Mouse (Mus musculus) ZHBTc4 (cell line): ENCODE measurements around the gene Hace1.
A peak's percentile ranks its signal among the peaks of the same experiment; 100 is the strongest.

Experiments
- DNase-seq: peaks from one replicate; pipeline ENCODE4 v3.0.0-alpha.2; 2011; ENCODE audit warnings: low read depth, low spot score

Gene Hace1

DNA sequence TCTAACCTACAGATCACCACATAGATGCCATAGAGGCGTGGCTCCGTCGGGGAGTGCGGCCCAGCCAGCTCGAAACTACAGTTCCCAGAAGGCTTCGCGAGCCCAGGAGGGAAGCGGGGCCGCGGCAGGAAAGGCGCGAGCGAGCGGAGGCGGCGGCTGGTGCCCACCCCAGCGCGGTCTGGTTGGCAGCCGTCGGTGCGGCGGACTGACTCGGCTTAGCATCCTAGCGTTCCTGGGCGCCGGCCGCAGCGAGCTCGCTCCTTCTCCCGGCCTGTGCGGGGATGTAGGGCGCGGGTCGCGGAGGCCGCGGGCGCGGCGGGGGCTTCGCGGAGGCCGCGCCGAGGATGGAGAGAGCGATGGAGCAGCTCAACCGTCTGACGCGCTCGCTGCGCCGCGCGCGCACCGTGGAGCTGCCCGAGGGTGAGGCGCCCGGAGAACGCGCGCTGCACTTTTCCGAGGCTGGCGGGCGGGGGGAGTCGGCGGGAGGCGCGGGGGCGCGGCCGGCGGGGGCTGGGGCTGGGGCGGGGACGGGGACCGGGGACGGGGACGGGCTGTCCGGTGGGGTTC, at the start of gene Hace1:
Gene Hace1 (plus strand): TSS at position 99 of the 567 bp plus-strand sequence.
- DNase-seq = peak; percentile 93

- peak; percentile 37 for DNase-seq
Measured at GRCm38 (mm10) chr10:45537334-45537733, 40.3 kb upstream of the Hace1 start.

DNA sequence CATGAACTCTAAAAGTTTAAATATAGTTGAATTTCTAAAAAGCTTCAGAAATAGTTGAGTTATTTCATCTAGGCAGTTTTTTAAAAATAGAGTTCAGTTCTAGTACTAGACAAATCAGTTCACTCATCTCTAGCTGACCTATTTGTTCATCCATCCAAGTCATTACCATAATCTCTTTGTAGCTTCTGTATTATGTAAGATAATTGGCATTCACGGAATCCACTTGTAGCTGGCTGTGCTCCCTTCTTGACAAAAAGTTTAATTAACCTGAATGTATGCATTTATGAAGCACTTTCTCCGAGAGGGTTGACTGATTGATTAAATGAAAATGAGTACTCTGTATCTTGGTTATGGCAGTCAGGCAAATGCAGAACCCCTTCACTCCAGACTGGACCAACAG, 34.9 kb upstream of the Hace1 start:
- no peak for DNase-seq

- peak; percentile 71 for DNase-seq
Measured at GRCm38 (mm10) chr10:45546799-45547198, 30.8 kb upstream of the Hace1 start.

DNA sequence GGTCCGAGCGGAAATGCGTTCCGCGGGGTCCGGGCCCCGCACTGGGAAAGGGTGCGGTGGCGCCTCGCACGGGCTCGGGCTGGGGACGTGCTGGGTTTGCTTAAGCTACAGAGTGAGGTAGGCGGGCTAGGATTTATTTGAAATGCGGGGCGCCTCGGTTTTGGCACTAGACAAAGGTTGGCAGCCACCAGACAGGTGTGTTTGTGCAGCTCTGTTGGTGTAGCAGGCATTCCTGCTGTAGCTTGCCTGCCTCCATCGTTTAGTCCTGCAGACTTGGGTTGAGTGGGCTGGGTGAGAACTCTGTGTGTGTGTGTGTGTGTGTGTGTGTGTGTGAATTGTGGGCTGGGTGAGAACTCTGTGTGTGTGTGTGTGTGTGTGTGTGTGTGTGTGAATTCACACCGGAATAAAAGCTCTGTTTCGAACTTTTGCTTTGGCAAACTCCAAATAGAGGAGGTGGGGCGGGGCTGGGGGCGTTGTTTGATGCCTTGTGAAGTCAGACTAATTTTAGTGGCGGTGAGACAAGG, 731 bp downstream of the Hace1 start:
- DNase-seq = peak; percentile 79

- DNase-seq = no peak
Measured at GRCm38 (mm10) chr10:45583310-45583709, 5.7 kb downstream of the Hace1 start.

- no peak for DNase-seq
Measured at GRCm38 (mm10) chr10:45583829-45584228, 6.2 kb downstream of the Hace1 start.

GRCm38 (mm10) chr10:45584311-45585102, 6.9 kb downstream of the Hace1 start:
- DNase-seq = no peak

DNA sequence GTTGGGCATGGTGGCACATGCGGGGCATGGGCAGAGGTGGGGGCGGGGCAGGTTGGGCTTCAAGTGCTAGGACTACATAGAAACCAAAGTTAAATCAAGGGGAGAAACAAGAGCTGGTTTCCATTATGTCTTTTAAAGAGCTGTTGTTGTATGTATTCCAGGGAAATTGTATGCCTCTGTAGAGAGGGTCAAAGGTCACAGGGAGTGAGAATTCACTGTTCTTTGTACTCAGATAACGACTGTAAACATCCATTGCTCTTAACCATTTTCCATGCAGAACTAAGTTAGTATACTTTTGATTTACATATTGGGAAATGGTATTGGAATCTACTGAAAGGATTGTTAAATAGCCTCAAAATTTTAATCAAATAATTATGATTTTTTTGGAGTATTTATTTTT, 28.2 kb downstream of the Hace1 start:
- DNase-seq = no peak

DNA sequence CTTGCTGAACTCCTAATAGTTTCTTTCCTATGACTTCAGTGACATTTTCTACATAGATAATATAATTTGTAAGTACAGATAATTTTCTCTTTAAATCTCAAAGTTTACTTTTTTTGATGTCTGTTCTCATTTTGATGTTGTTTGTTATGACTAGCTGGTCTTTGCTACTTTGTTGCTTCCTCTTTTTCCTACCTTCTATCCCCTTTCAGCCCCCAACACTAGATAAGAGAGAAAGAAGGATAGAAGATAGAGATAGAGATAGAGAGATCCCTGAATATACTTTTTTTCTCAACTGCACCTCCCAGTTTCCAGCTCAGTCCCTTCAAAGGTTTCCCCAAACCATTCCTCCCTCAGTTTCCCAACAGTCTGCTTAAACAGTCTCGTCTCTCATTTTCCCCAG, 33.1 kb downstream of the Hace1 start:
- no peak for DNase-seq

DNA sequence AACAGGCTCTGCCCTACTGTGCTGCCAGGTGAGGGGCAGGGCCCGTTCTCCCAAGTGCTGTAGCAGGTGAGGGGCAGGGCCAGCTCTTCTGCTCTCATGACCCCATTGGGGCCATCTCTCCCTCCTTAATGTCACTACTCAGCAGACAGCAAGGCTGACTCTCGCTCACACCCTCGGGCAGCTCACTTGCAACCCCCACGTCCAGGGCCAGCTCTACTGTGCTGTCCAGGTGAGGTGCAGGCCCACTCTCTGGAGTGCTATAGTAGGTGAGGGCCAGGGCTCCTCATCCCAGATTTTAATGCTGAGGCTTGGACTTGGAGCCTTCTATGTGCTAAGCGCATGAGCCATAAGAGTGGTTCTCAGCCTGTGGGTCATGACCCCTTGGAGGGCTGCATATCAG, 38.4 kb downstream of the Hace1 start:
- DNase-seq = no peak

DNA sequence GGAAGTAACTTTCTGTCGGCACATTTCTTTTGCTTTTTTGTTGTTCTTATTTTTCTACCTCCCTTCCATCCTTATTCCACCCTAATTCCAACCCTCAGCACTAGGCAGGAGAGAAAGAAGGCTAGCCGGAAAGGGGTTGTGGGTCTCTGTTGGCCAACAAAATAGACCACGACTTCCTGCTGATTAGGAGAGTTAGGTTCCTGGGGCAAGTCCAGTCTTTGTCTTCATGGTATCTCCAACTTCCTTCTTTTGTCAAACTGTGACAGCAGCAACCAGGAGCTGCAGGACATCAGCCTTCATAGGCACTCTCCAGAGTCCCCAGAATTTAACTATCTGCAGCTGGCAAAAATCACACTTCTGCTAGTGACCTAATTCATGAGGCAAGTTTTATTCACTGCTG, 41.4 kb downstream of the Hace1 start:
- DNase-seq = no peak

- no peak for DNase-seq
Measured at GRCm38 (mm10) chr10:45631995-45632394, 54.4 kb downstream of the Hace1 start.

DNA sequence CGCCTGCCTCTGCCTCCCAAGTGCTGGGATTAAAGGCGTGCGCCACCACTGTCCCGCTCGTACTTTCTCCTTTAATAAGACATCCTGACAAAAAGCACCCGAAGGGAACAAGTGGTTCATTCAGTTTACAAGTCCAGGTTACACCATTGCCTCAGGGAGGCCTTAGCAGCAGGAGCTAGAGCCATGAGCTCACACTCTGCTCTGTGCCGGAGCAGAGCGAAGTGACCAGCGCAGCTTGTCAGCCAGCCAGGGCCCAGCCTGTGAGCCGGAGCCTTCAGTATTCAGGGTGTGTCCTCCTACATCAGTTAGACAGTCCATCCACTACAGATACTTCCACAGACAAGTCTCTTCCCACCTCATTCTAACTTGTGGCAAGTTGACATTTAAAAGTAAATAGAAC, 55.0 kb downstream of the Hace1 start:
- peak; percentile 22 for DNase-seq

- no peak for DNase-seq
Measured at GRCm38 (mm10) chr10:45635201-45635600, 57.6 kb downstream of the Hace1 start.

DNA sequence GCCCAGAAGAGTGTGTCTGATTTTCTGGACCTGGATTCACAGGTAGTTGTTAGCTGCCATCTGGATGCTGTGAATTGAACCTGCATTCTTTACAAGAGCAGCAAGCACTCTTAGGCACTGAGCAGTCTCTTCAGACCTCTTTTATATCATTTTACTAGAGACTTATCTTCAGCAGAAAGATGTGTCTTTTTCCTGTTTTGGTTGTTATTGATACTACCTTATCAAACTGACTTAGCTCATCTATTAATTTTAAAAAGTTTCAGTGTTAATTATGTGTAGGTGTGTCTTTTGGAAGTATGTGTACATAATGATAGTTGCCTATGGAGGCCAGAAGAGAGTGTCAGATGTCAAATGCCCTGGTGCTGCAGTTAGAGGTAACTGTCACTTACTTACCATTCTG, 62.1 kb downstream of the Hace1 start:
- DNase-seq = no peak

- no peak for DNase-seq
Measured at GRCm38 (mm10) chr10:45654026-45654425, 76.4 kb downstream of the Hace1 start.

DNA sequence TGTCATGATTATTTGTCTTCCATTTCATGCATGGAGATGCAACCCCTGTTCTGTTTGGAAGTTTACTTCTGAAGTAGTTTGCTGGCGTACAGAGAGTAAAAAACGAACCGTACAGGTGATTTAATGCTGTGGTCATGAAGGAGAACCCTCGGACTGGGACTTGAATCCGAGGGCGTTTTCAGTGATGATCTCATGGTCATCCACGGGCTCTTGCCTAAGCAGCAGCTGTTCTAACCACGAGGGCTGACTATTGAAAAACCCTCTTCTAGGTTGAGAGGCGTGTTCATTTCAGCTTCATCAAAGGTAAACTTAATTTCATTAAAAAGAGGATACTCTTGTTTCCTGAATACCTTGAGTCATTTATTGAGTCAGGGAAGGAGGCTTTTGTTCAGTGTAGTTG, 84.4 kb downstream of the Hace1 start:
- no peak for DNase-seq

DNA sequence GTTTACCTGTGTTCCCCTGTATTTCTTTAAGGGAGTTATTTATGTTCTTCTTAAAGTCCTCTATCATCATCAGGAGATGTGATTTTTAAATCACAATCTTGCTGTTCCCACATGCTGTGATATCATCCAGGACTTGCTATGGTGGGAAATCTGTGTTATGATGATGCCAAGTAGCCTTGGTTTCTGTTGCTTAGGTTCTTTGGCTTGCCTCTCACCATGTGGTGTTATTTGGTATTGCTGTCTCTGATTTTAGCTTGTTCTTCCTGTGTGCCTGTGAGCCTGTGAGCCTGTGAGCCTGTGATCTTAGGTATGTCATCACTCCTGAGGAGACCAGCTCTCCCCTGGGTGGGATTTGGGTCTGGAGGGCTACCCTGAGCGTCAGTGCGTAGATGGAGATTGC, 90.6 kb downstream of the Hace1 start:
- no peak for DNase-seq

GRCm38 (mm10) chr10:45676796-45677195, 99.2 kb downstream of the Hace1 start:
- no peak for DNase-seq

- peak; percentile 6 for DNase-seq
Measured at GRCm38 (mm10) chr10:45686191-45686590, 108.6 kb downstream of the Hace1 start.

DNA sequence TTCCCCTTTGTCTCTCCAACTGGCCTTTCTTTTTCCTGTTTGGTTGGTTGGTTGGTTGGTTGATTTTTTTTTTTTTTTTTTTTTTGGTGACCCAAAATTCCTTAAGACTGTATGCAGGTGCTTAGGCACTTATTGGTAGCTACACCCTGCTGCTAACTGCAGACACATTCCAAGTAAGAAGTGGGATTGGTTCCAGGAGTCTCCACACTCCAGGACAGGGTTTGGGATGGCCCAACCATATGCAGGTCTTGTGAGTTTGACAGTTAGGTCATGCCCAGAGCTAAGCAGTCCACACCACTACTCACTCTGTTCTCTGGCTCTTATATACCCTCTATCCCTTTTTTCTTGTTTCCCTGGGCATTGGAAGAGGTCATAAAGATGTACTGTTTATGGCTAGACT, 117.3 kb downstream of the Hace1 start:
- no peak for DNase-seq

DNA sequence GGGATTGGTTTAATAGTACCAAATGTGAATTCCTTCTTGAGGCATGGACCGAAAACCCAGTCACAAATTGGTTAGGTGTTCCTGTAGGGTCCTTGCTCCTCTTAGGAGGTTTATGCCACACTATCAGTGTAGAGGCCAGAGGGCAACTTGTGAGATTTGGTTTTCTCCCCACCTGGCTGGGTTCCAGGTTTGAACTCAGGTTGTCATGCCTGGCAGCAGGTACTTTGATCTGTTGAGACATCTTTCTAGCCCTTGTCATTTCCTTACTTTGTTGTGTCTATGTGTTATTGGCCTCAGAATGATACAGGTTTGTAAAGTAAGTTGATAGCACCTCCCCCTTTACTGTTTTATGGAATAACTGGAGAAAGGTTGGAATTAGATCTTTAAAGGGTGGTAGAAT, 117.9 kb downstream of the Hace1 start:
- no peak for DNase-seq
